Mouse (Mus musculus) small intestine, adult 2 months (tissue): ENCODE results near the gene Relch.

Experiments used
- CTCF ChIP-seq: fragments of 200-500 bp; IDR thresholded peaks from 2 replicates; pipeline ENCODE4 v1.5.1; 2012; ENCODE audit warnings: low read depth, mild to moderate bottlenecking, control low read depth, inconsistent platforms, low read length, moderate library complexity, mixed read lengths; ENCODE audit not compliant: insufficient replicate concordance, insufficient read length; ENCODE audit errors: extremely low read depth
- POLR2A ChIP-seq: fragments of 200-500 bp; IDR thresholded peaks from 2 replicates; pipeline ENCODE4 v1.6.1; 2012; ENCODE audit warnings: low read depth, mild to moderate bottlenecking, control low read depth, inconsistent platforms, low read length, moderate library complexity

- no peak for TF ChIP-seq CTCF
- no peak for TF ChIP-seq POLR2A
These were observed 866 bp upstream of the Relch start for GRCm38 (mm10) chr1:105662820-105663170.
